Mouse (Mus musculus) lung, embryonic 14.5 days (tissue): ENCODE measurements at regions not wholly inside any gene's neighbourhood (a gene's known extent, or its start where the extent isn't known, plus 50 kb on each side); places are given as distances from the start of the nearest gene placed in this dataset.
"Not testable (repeated sequence)": the region's sequence is repeated elsewhere in the genome, so short reads cannot be mapped to it uniquely, and the experiment has no call there.

Experiments used
- ATAC-seq: fragments of 200-750 bp; cut with Nextera tagmentation; 2 replicates; pipeline ENCODE4 v1.8.0; 2017; ENCODE audit warnings: mild to moderate bottlenecking, moderate TSS enrichment, moderate library complexity; ENCODE audit not compliant: insufficient read depth
- DNase-seq: peaks from one replicate; pipeline ENCODE4 v3.0.0-alpha.2; 2015
- H3K27ac ChIP-seq: fragments of 300-500 bp; sonication (generic); 2 replicates; pipeline ENCODE4 v1.5.1; 2014; ENCODE audit warnings: low read depth, mild to moderate bottlenecking, moderate library complexity
- H3K27me3 ChIP-seq: fragments of 300-500 bp; sonication (generic); 2 replicates; pipeline ENCODE4 v1.6.1; 2014; ENCODE audit warnings: low read length, control low read depth; ENCODE audit not compliant: insufficient read depth
- H3K36me3 ChIP-seq: fragments of 300-500 bp; sonication (generic); 2 replicates; pipeline ENCODE4 v1.6.1; 2014; ENCODE audit warnings: control low read depth; ENCODE audit not compliant: insufficient read depth
- H3K4me1 ChIP-seq: fragments of 300-500 bp; sonication (generic); 2 replicates; pipeline ENCODE4 v1.6.1; 2014; ENCODE audit warnings: antibody characterized with exemption, control low read depth; ENCODE audit not compliant: insufficient read depth
- H3K4me2 ChIP-seq: fragments of 300-500 bp; sonication (generic); 2 replicates; pipeline ENCODE4 v1.6.1; 2014; ENCODE audit warnings: mild to moderate bottlenecking
- H3K4me3 ChIP-seq: fragments of 300-500 bp; sonication (generic); 2 replicates; pipeline ENCODE4 v1.5.1; 2014; ENCODE audit warnings: low read depth, low read length
- H3K9ac ChIP-seq: fragments of 300-500 bp; sonication (generic); 2 replicates; pipeline ENCODE4 v1.6.1; 2014
- H3K9me3 ChIP-seq: fragments of 300-500 bp; sonication (generic); 2 replicates; pipeline ENCODE4 v1.6.1; 2016; ENCODE audit warnings: low read depth, low read length, control low read depth
- CTCF ChIP-seq: IDR thresholded peaks from 2 replicates; pipeline ENCODE4 v1.5.1; 2016; ENCODE audit warnings: antibody characterized with exemption, low read depth
- WGBS: fragments of 180-500 bp; shearing (Covaris S2); extraction: QIAGEN DNeasy Blood & Tissue Kit; methylation state at CpG from one replicate; pipeline ENCODE4 v1.1.7; 2014; 5-methylcytosine and 5-hydroxymethylcytosine counted together

GRCm38 (mm10) chr7:64101679-64102078 lies 52.0 kb upstream of the Trpm1 start:
- Histone ChIP-seq H3K36me3 (no peaks in the 10 kb centered on the region), H3K4me2 (no peak overlapping the region), H3K9ac (no peak overlapping the region), H3K4me1 (no peaks in the 10 kb centered on the region), H3K27ac (no peak overlapping the region), H3K9me3 (no peaks in the 10 kb centered on the region), H3K4me3 (no peak overlapping the region), H3K27me3 (no peaks in the 10 kb centered on the region)
- WGBS: 88% methylated on average over 1 of the region's 1 CpGs
- no peak for TF ChIP-seq CTCF
- no peak for DNase-seq
- no peak for ATAC-seq

DNA sequence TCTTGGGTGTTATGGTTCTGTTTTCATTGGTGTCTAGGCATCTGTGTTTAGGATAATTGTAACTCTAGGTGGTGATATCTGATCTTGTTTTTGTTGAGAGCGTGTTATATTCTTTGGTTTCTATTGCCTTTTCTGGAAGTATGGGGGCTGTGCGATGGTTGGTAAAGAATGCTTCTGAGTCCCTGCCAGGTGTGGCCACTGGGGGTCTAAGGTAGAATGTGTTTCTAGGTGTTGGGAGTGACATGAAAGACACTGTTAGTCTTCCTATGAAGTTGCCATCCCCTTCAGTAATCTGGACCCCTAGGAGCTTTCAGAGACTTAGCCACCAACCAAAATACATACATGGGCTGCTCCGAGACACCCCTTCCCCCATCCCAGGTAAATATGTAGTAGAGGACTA lies 54.0 kb upstream of the Trpm1 start:
- H3K9me3 ChIP-seq: no peaks in the 10 kb centered on the region

DNA sequence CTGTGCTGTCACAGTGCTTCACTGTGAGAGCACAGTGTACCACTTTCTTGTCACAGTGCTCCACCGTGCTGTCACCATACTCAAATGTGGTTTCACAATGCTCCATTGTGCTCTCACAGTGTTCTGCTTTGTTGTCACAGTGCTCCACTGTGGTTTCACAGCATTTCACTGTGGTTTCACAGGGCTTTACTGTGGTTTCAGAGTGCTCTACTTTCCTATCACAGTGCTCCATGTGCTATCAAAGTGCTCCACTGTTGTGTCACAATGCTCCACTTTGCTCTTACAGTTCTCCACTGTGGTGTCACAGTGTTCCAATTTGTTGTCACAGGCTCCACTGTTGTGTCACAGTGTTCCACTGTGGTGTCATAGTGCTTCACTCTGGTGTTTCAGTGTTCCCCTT lies 63.6 kb upstream of the Trpm1 start:
- no peak for DNase-seq
- Histone ChIP-seq H3K4me1 (no peaks in the 10 kb centered on the region), H3K4me3 (no peak overlapping the region), H3K27ac (no peak overlapping the region), H3K9ac (no peak overlapping the region), H3K4me2 (no peak overlapping the region), H3K9me3 (no peaks in the 10 kb centered on the region), H3K36me3 (no peaks in the 10 kb centered on the region), H3K27me3 (no peaks in the 10 kb centered on the region)
- ATAC-seq: no peak
- no peak for TF ChIP-seq CTCF
- WGBS: 72% methylated on average over 1 of the region's 1 CpGs

More for the DNA sequence above, 54.0 kb upstream of the Trpm1 start:
- ATAC-seq (no peak), DNase-seq (no peak)
- 89% methylated on average over 3 of the region's 3 CpGs for WGBS
- TF ChIP-seq CTCF: no peak
- Histone ChIP-seq H3K36me3 (no peaks in the 10 kb centered on the region), H3K4me3 (no peak overlapping the region), H3K27me3 (no peaks in the 10 kb centered on the region), H3K4me2 (no peak overlapping the region), H3K27ac (no peak overlapping the region), H3K9ac (no peak overlapping the region), H3K4me1 (no peaks in the 10 kb centered on the region)

DNA sequence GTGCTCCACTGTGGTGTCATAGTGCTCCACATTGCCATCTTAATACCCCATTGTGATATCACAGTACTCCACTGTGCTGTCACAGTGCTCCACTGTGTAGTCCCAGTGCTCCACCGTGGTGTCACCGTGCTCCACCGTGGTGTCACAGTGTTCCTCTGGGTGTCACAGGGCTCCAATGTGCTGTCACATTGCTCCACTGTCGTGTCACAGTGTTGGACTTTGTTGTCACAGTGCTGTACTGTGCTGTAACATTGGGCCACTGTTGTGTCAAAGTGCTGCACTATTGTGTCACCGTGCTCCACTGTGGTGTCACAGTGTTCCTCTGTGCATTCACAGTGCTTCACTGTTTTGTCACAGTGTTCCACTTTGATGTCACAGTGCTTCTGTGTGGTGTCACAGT lies 64.6 kb upstream of the Trpm1 start:
- H3K36me3 ChIP-seq: no peaks in the 10 kb centered on the region
- no peaks in the 10 kb centered on the region for H3K4me1 ChIP-seq
- no peaks in the 10 kb centered on the region for H3K27me3 ChIP-seq
- H3K9me3 ChIP-seq: no peaks in the 10 kb centered on the region
- no peak for TF ChIP-seq CTCF
- no peak overlapping the region for H3K9ac ChIP-seq
- ATAC-seq: no peak
- no peak overlapping the region for H3K4me2 ChIP-seq
- no peak for DNase-seq
- H3K4me3 ChIP-seq: no peak overlapping the region
- WGBS: 78% methylated on average over 5 of the region's 5 CpGs
- no peak overlapping the region for H3K27ac ChIP-seq

GRCm38 (mm10) chr7:64083978-64084377 lies 69.7 kb upstream of the Trpm1 start:
- H3K27me3 ChIP-seq, H3K4me1 ChIP-seq, DNase-seq, H3K9me3 ChIP-seq, H3K27ac ChIP-seq, H3K4me3 ChIP-seq, ATAC-seq, H3K9ac ChIP-seq, H3K4me2 ChIP-seq, H3K36me3 ChIP-seq: not testable (repeated sequence)
- 75% methylated on average over 1 of the region's 1 CpGs for WGBS

- H3K4me3 ChIP-seq: no peak overlapping the region
- no peak overlapping the region for H3K9ac ChIP-seq
- H3K4me1 ChIP-seq: no peaks in the 10 kb centered on the region
- 83% methylated on average over 5 of the region's 5 CpGs for WGBS
- H3K9me3 ChIP-seq: no peaks in the 10 kb centered on the region
- ATAC-seq: no peak
- no peak for DNase-seq
- no peaks in the 10 kb centered on the region for H3K36me3 ChIP-seq
- no peak overlapping the region for H3K4me2 ChIP-seq
- H3K27me3 ChIP-seq: no peaks in the 10 kb centered on the region
- H3K27ac ChIP-seq: no peak overlapping the region
- no peak for TF ChIP-seq CTCF
These were observed 71.0 kb upstream of the Trpm1 start for GRCm38 (mm10) chr7:64082651-64083050.

DNA sequence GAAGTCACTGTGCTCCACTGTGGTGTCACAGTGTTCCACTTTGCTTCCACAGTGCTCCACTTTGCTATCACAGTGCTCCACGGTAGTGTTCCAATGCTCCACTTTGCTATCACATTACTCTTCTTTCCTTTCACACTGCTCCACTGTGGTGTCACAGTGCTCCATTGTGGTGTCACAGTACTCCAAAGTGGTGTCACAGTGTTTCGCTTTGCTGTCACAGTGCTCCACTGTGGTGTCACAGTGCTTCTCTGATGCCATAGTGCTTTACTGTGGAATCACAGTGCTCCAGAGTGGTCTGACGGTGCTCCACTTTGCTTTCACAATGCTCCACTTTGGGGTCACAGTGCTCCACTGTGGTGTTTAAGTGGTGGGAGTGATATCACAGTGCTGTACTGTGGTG lies 71.4 kb upstream of the Trpm1 start:
- Histone ChIP-seq H3K9ac (no peak overlapping the region), H3K27me3 (no peaks in the 10 kb centered on the region), H3K9me3 (no peaks in the 10 kb centered on the region), H3K4me2 (no peak overlapping the region), H3K36me3 (no peaks in the 10 kb centered on the region), H3K27ac (no peak overlapping the region), H3K4me1 (no peaks in the 10 kb centered on the region), H3K4me3 (no peak overlapping the region)
- 86% methylated on average over 3 of the region's 3 CpGs for WGBS
- no peak for DNase-seq
- TF ChIP-seq CTCF: no peak
- ATAC-seq: no peak

GRCm38 (mm10) chr7:64081618-64082017 lies 72.0 kb upstream of the Trpm1 start:
- no peak overlapping the region for H3K4me2 ChIP-seq
- no peak for ATAC-seq
- no peak overlapping the region for H3K9ac ChIP-seq
- no peak for DNase-seq
- H3K4me3 ChIP-seq: no peak overlapping the region
- no peaks in the 10 kb centered on the region for H3K9me3 ChIP-seq
- no peaks in the 10 kb centered on the region for H3K36me3 ChIP-seq
- H3K4me1 ChIP-seq: no peaks in the 10 kb centered on the region
- no peak for TF ChIP-seq CTCF
- WGBS: 56% methylated on average over 2 of the region's 2 CpGs
- no peak overlapping the region for H3K27ac ChIP-seq
- H3K27me3 ChIP-seq: no peaks in the 10 kb centered on the region
